Mouse (Mus musculus): ENCODE results near the gene 1810013L24Rik. TPM values are rescaled to one million over a fixed set of nuclear protein-coding genes. Genes with fewer than 3 reads are reported as not detected.

Gene 1810013L24Rik
- 34.8 and 46.6 TPM in 2 replicates for polyA plus RNA-seq (2012; rRNA removed)

DNA sequence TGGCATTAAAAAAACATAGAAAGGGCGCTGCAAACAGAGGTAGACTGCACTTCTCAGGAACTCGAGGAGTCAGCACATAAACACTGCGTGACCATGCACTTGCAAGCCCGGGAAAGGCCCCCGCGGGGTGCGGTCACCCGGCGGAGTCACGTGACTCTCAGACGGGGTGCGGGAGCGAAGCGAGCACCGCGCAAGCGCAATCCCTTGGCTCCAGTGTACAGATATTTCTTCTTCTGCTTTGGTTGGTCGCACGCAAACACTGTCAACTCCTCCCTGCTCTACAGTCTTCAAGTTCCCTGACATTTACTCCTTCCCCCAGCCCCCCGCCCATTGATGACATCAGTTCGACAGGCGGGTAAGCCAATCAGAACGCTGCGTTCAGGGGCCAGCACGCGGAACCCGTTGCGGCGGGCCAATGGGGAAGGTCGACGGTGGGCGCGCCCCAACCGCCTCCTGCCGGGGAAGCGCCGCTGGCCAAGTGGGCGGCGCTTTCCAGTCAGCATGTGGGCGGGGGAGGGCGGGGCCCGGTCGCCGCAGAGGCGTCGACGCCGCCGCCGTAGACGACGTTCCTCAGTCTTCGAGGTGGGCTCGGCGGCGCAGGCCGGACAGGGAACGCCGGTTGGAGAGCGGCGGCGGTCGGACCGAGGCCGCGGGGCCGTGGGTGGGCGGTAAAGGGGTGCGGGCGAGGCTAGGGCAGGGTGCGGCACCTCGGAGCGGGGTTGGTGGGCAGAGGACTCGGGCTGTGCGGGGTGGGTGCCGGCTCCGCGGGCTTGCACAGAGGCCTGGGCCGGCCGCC is at the start of gene 1810013L24Rik:
TSS of gene 1810013L24Rik (plus strand) at position 537 of the 796 bp plus-strand sequence.
- H3K27me3 ChIP-seq (ENCODE audit: control insufficient read depth, insufficient read depth, low read length), result no peaks in the 10 kb centered on the region
- peaks cover 2% of the 10 kb centered on the region for H3K36me3 ChIP-seq (ENCODE audit: control insufficient read depth, insufficient read depth, low read length)
- peak within 1 kb of the TSS; percentile 83 for H3K4me3 ChIP-seq (ENCODE audit: control insufficient read depth, low read depth, low read length)
- peak; percentile 98 for TF ChIP-seq POLR2A (IDR thresholded peaks at IDR 0.05; ENCODE audit: control insufficient read depth, low read depth, low read length)
- no peak for TF ChIP-seq CTCF (IDR thresholded peaks at IDR 0.05; ENCODE audit: control insufficient read depth, insufficient read depth, insufficient replicate concordance, low read depth, low read length)
- H3K27ac ChIP-seq (ENCODE audit: control insufficient read depth, insufficient read depth, low read depth, low read length), result peak within 1 kb of the TSS; percentile 96
- peaks cover 14% of the 10 kb centered on the region for H3K4me1 ChIP-seq (ENCODE audit: control insufficient read depth, insufficient read depth, low read length)

DNA sequence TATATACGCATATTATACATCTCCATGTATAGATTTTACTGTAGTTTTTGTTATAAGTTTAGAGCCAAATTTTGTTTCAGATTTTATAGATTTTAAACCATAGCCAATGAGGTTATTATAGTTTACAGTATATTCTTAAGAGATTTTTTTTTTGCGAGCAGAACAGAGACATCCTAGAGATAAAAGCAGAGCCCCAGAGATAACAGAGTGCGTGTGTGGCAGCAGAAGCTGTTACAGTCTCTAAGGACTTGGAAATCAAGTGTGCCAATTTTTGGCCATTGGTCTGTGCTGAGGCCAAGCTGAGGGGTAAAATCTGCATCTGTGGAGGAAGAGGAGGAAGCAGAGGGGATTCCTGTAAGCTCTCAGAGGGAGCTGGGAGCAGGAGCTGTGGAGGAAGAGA is 49.7 kb upstream of the 1810013L24Rik start:
- H3K27me3 ChIP-seq (ENCODE audit: control insufficient read depth, insufficient read depth, low read length), result no peaks in the 10 kb centered on the region
- H3K36me3 ChIP-seq (ENCODE audit: control insufficient read depth, insufficient read depth, low read length), result no peaks in the 10 kb centered on the region
- H3K4me3 ChIP-seq (ENCODE audit: control insufficient read depth, low read depth, low read length), result no peak overlapping the region
- TF ChIP-seq CTCF (IDR thresholded peaks at IDR 0.05; ENCODE audit: control insufficient read depth, insufficient read depth, insufficient replicate concordance, low read depth, low read length) (no peak), POLR2A (IDR thresholded peaks at IDR 0.05; ENCODE audit: control insufficient read depth, low read depth, low read length) (no peak)
- H3K27ac ChIP-seq (ENCODE audit: control insufficient read depth, insufficient read depth, low read depth, low read length), result no peak overlapping the region
- H3K4me1 ChIP-seq (ENCODE audit: control insufficient read depth, insufficient read depth, low read length), result no peaks in the 10 kb centered on the region; the same call in 1 of the 2 replicates

DNA sequence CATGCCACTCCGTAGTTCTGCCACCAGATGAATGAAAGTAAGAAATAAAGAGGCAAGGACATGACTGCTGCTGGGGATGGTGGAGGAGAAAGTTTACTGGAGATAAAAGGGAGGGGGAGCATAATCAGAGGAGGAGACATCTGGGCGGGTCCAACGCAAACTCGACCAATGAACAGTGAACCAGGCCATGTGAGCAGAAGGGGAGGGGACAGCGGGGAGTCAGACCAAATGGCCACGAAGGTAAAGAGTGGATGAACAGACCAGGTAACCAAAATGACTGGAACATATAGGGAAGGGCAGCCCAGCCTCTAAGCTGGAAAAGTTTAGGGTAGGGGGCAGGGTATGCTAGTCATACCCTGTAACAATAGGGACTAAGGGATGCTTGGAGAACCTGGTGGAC is 48.7 kb upstream of the 1810013L24Rik start:
- Histone ChIP-seq H3K27ac (ENCODE audit: control insufficient read depth, insufficient read depth, low read depth, low read length) (no peak overlapping the region), H3K4me1 (ENCODE audit: control insufficient read depth, insufficient read depth, low read length) (no peaks in the 10 kb centered on the region; the same call in 1 of the 2 replicates), H3K27me3 (ENCODE audit: control insufficient read depth, insufficient read depth, low read length) (no peaks in the 10 kb centered on the region), H3K4me3 (ENCODE audit: control insufficient read depth, low read depth, low read length) (no peak overlapping the region), H3K36me3 (ENCODE audit: control insufficient read depth, insufficient read depth, low read length) (no peaks in the 10 kb centered on the region)
- TF ChIP-seq CTCF (IDR thresholded peaks at IDR 0.05; ENCODE audit: control insufficient read depth, insufficient read depth, insufficient replicate concordance, low read depth, low read length) (no peak), POLR2A (IDR thresholded peaks at IDR 0.05; ENCODE audit: control insufficient read depth, low read depth, low read length) (no peak)

DNA sequence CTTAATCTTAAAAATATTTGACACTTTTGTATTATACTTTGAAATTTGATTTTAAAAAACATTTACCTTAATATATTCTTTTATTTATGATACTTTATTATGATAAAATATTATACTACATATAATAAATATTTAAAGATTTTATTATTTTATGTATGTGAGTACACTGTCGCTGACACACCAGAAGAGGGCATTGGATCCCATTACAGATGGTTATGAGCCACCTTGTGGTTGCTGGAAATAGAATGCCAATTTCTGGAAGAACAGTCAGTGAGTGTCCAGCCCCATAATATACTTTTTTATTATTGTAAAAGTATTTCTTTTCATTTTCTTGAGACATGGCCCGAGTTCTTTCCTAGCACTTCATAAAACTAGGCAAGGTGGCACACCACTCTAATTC is 48.2 kb upstream of the 1810013L24Rik start:
- no peak overlapping the region for H3K4me3 ChIP-seq (ENCODE audit: control insufficient read depth, low read depth, low read length)
- H3K36me3 ChIP-seq (ENCODE audit: control insufficient read depth, insufficient read depth, low read length), result no peaks in the 10 kb centered on the region
- no peaks in the 10 kb centered on the region; the same call in 1 of the 2 replicates for H3K4me1 ChIP-seq (ENCODE audit: control insufficient read depth, insufficient read depth, low read length)
- H3K27me3 ChIP-seq (ENCODE audit: control insufficient read depth, insufficient read depth, low read length), result no peaks in the 10 kb centered on the region
- no peak overlapping the region for H3K27ac ChIP-seq (ENCODE audit: control insufficient read depth, insufficient read depth, low read depth, low read length)
- TF ChIP-seq POLR2A (IDR thresholded peaks at IDR 0.05; ENCODE audit: control insufficient read depth, low read depth, low read length), result no peak
- TF ChIP-seq CTCF (IDR thresholded peaks at IDR 0.05; ENCODE audit: control insufficient read depth, insufficient read depth, insufficient replicate concordance, low read depth, low read length), result no peak

DNA sequence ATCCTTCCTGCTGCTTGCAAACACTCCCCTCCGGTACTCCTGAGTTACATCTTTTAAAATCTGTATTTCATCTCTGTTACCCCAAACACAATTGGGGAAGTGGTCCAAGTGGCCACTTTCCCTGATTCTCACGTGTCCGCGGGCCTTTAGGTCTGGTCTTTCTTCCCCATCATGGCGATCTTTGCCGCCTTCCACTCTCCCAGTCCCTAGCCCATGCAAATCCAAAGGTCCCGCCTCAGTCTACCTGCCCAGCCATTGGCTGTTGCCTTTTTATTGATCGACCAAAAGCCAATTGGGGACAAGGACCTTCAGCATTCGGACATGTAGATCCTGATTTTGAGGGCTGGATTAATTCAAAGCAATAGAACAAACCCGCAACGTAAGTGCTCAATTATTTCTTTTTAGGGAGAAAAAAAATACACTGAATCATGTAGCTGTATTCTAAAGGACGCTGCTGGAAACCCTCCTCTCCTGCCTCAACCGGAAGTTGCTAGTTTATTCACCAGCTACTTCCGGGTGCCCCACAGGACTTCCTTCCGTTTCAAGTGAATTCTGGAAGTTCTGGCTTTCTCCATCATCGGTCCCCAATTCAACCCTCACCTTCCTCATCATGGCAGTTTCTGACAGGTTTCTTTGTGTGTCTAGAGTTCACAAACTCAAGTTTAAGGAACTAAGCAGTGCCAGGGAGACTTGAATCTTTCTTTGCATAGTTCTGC is 46.5 kb upstream of the 1810013L24Rik start:
- no peaks in the 10 kb centered on the region for H3K27me3 ChIP-seq (ENCODE audit: control insufficient read depth, insufficient read depth, low read length)
- TF ChIP-seq POLR2A (IDR thresholded peaks at IDR 0.05; ENCODE audit: control insufficient read depth, low read depth, low read length) (no peak), CTCF (IDR thresholded peaks at IDR 0.05; ENCODE audit: control insufficient read depth, insufficient read depth, insufficient replicate concordance, low read depth, low read length) (no peak)
- peak overlapping the region; percentile 86 for H3K4me3 ChIP-seq (ENCODE audit: control insufficient read depth, low read depth, low read length)
- no peaks in the 10 kb centered on the region; the same call in 1 of the 2 replicates for H3K4me1 ChIP-seq (ENCODE audit: control insufficient read depth, insufficient read depth, low read length)
- H3K27ac ChIP-seq (ENCODE audit: control insufficient read depth, insufficient read depth, low read depth, low read length), result peak overlapping the region; percentile 34; the same call in 1 of the 2 replicates
- H3K36me3 ChIP-seq (ENCODE audit: control insufficient read depth, insufficient read depth, low read length), result no peaks in the 10 kb centered on the region

DNA sequence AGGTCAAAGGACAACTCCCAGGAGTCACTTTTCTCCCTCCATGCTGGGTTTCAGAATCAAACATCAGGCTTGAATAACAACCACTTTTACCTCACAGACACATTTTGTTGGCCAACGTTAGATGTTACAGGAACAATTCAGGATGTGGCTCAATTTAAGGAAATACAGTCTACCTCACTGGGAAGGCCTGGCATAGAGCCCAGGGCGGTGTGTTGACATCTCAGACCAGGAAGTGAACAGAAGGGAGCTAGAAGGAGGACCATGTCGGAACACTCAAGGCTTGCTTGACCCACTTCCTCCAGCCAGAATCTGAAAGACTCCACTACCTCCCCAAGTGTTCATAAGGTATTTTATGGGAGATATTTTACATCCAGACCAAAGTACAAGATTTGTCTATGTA is 45.1 kb upstream of the 1810013L24Rik start:
- H3K4me3 ChIP-seq (ENCODE audit: control insufficient read depth, low read depth, low read length), result no peak overlapping the region
- H3K27me3 ChIP-seq (ENCODE audit: control insufficient read depth, insufficient read depth, low read length), result no peaks in the 10 kb centered on the region
- no peak overlapping the region for H3K27ac ChIP-seq (ENCODE audit: control insufficient read depth, insufficient read depth, low read depth, low read length)
- no peaks in the 10 kb centered on the region for H3K36me3 ChIP-seq (ENCODE audit: control insufficient read depth, insufficient read depth, low read length)
- no peaks in the 10 kb centered on the region; the same call in 1 of the 2 replicates for H3K4me1 ChIP-seq (ENCODE audit: control insufficient read depth, insufficient read depth, low read length)
- no peak for TF ChIP-seq POLR2A (IDR thresholded peaks at IDR 0.05; ENCODE audit: control insufficient read depth, low read depth, low read length)
- TF ChIP-seq CTCF (IDR thresholded peaks at IDR 0.05; ENCODE audit: control insufficient read depth, insufficient read depth, insufficient replicate concordance, low read depth, low read length), result no peak

DNA sequence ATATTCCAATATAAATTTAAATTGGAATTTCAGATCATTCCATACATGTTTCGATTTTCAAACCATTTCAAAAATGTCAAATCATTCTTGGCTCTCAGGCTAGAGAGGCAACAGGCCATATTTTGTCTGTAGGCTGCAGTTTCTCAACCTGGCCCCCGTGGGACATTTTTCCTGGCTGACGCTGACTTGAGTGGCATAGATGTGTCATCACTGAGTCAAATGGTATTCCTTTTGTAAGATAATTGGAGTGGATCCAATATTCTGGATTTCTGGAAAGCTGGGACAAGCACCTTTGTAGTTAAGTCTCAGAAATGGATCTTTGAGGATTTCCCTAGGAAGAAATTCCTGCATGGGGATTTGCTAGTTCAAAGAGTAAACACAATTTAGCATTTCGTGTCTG is 39.0 kb upstream of the 1810013L24Rik start:
- no peak overlapping the region for H3K27ac ChIP-seq (ENCODE audit: control insufficient read depth, insufficient read depth, low read depth, low read length)
- no peaks in the 10 kb centered on the region for H3K27me3 ChIP-seq (ENCODE audit: control insufficient read depth, insufficient read depth, low read length)
- no peak overlapping the region for H3K4me3 ChIP-seq (ENCODE audit: control insufficient read depth, low read depth, low read length)
- TF ChIP-seq CTCF (IDR thresholded peaks at IDR 0.05; ENCODE audit: control insufficient read depth, insufficient read depth, insufficient replicate concordance, low read depth, low read length) (no peak), POLR2A (IDR thresholded peaks at IDR 0.05; ENCODE audit: control insufficient read depth, low read depth, low read length) (no peak)
- no peaks in the 10 kb centered on the region; the same call in 1 of the 2 replicates for H3K4me1 ChIP-seq (ENCODE audit: control insufficient read depth, insufficient read depth, low read length)
- no peaks in the 10 kb centered on the region for H3K36me3 ChIP-seq (ENCODE audit: control insufficient read depth, insufficient read depth, low read length)

Measured in testis, adult 2 months (tissue).